Mouse (Mus musculus): ENCODE results near the gene Scap. TPM values are rescaled to one million over a fixed set of nuclear protein-coding genes. Genes with fewer than 3 reads are reported as not detected.

Scap gene
- polyA plus RNA-seq, 1 experiment from 2014 or later = 38.5 TPM

GRCm38 (mm10) chr9:110340037-110340750 is 7.1 kb downstream of the Scap start:
- Histone ChIP-seq H3K4me2 (no peak overlapping the region), H3K27me3 (replicated peaks) (no peaks in the 10 kb centered on the region), H3K9ac (no peak overlapping the region), H3K4me1 (peaks cover 2% of the 10 kb centered on the region; the same call in 1 of the 2 replicates), H3K4me3 (replicated peaks) (no peak overlapping the region), H3K9me3 (no peaks in the 10 kb centered on the region), H3K36me3 (no peaks in the 10 kb centered on the region), H3K27ac (no peak overlapping the region)
- WGBS = 77% methylated on average over 5 of the region's 5 CpGs
- no peak for ATAC-seq (ENCODE audit: insufficient read depth, low FRiP score, low read depth)

- H3K4me3 ChIP-seq (replicated peaks) = no peak overlapping the region
- H3K27me3 ChIP-seq (replicated peaks) = no peaks in the 10 kb centered on the region
- no peak overlapping the region for H3K4me2 ChIP-seq
- ATAC-seq (ENCODE audit: insufficient read depth, low FRiP score, low read depth) = no peak
- WGBS = 71% methylated on average over 8 of the region's 8 CpGs
- no peaks in the 10 kb centered on the region for H3K36me3 ChIP-seq
- H3K9me3 ChIP-seq = no peaks in the 10 kb centered on the region
- no peak overlapping the region for H3K27ac ChIP-seq
- H3K9ac ChIP-seq = no peak overlapping the region
- H3K4me1 ChIP-seq = no peaks in the 10 kb centered on the region; the same call in 1 of the 2 replicates
Measured at GRCm38 (mm10) chr9:110342008-110342407, 8.9 kb downstream of the Scap start.

- H3K4me2 ChIP-seq = no peak overlapping the region
- H3K4me3 ChIP-seq (replicated peaks) = no peak overlapping the region
- H3K27me3 ChIP-seq (replicated peaks) = no peaks in the 10 kb centered on the region
- H3K4me1 ChIP-seq = no peaks in the 10 kb centered on the region; the same call in 1 of the 2 replicates
- WGBS = 34% methylated on average over 6 of the region's 6 CpGs
- no peaks in the 10 kb centered on the region for H3K36me3 ChIP-seq
- H3K27ac ChIP-seq = no peak overlapping the region
- H3K9ac ChIP-seq = no peak overlapping the region
- no peaks in the 10 kb centered on the region for H3K9me3 ChIP-seq
- no peak for ATAC-seq (ENCODE audit: insufficient read depth, low FRiP score, low read depth)
Measured at GRCm38 (mm10) chr9:110343805-110344204, 10.7 kb downstream of the Scap start.

GRCm38 (mm10) chr9:110345057-110345739 is 12.1 kb downstream of the Scap start:
- Histone ChIP-seq H3K27me3 (replicated peaks) (no peaks in the 10 kb centered on the region), H3K36me3 (no peaks in the 10 kb centered on the region), H3K9ac (no peak overlapping the region), H3K4me1 (no peaks in the 10 kb centered on the region; the same call in 1 of the 2 replicates), H3K27ac (no peak overlapping the region), H3K9me3 (no peaks in the 10 kb centered on the region), H3K4me3 (replicated peaks) (no peak overlapping the region), H3K4me2 (no peak overlapping the region)
- 0 out of 2 replicates have a peak, but pooled peaks have one; percentile 14 for ATAC-seq (ENCODE audit: insufficient read depth, low FRiP score, low read depth)
- WGBS = 55% methylated on average over 7 of the region's 7 CpGs

GRCm38 (mm10) chr9:110348899-110349298 is 15.8 kb downstream of the Scap start:
- WGBS = 65% methylated on average over 4 of the region's 4 CpGs

GRCm38 (mm10) chr9:110350188-110350587 is 17.1 kb downstream of the Scap start:
- 75% methylated on average over 5 of the region's 5 CpGs for WGBS
- no peak for ATAC-seq (ENCODE audit: insufficient read depth, low FRiP score, low read depth)
- 0 out of 2 replicates have a peak, but pooled peaks cover 3% of the 10 kb centered on the region for H3K4me1 ChIP-seq
- no peak overlapping the region for H3K9ac ChIP-seq
- no peaks in the 10 kb centered on the region for H3K27me3 ChIP-seq (replicated peaks)
- no peak overlapping the region for H3K4me3 ChIP-seq (replicated peaks)
- no peaks in the 10 kb centered on the region for H3K9me3 ChIP-seq
- H3K36me3 ChIP-seq = no peaks in the 10 kb centered on the region
- no peak overlapping the region for H3K4me2 ChIP-seq
- H3K27ac ChIP-seq = 0 out of 2 replicates have a peak overlapping the region, but pooled peaks have one; percentile 38

More at GRCm38 (mm10) chr9:110348899-110349298, 15.8 kb downstream of the Scap start:
- H3K36me3 ChIP-seq = no peaks in the 10 kb centered on the region
- no peak overlapping the region for H3K9ac ChIP-seq
- peaks cover 3% of the 10 kb centered on the region; the same call in 1 of the 2 replicates for H3K4me1 ChIP-seq
- no peaks in the 10 kb centered on the region for H3K27me3 ChIP-seq (replicated peaks)
- no peak overlapping the region for H3K4me3 ChIP-seq (replicated peaks)
- H3K27ac ChIP-seq = no peak overlapping the region
- ATAC-seq (ENCODE audit: insufficient read depth, low FRiP score, low read depth) = no peak
- H3K9me3 ChIP-seq = no peaks in the 10 kb centered on the region
- H3K4me2 ChIP-seq = no peak overlapping the region

GRCm38 (mm10) chr9:110350612-110351011 is 17.5 kb downstream of the Scap start:
- H3K27me3 ChIP-seq (replicated peaks) = no peaks in the 10 kb centered on the region
- ATAC-seq (ENCODE audit: insufficient read depth, low FRiP score, low read depth) = peak; percentile 39; the same call in 1 of the 2 replicates
- no peaks in the 10 kb centered on the region for H3K36me3 ChIP-seq
- no peak overlapping the region for H3K4me2 ChIP-seq
- H3K4me3 ChIP-seq (replicated peaks) = no peak overlapping the region
- WGBS = 85% methylated on average over 5 of the region's 5 CpGs
- H3K27ac ChIP-seq = no peak overlapping the region
- H3K9ac ChIP-seq = no peak overlapping the region
- 0 out of 2 replicates have a peak, but pooled peaks cover 3% of the 10 kb centered on the region for H3K4me1 ChIP-seq
- no peaks in the 10 kb centered on the region for H3K9me3 ChIP-seq

GRCm38 (mm10) chr9:110351350-110351749 is 18.3 kb downstream of the Scap start:
- H3K4me3 ChIP-seq (replicated peaks) = no peak overlapping the region
- no peak overlapping the region for H3K27ac ChIP-seq
- no peak overlapping the region for H3K4me2 ChIP-seq
- WGBS = 83% methylated on average over 2 of the region's 2 CpGs
- 0 out of 2 replicates have a peak, but pooled peaks cover 3% of the 10 kb centered on the region for H3K4me1 ChIP-seq
- no peak for ATAC-seq (ENCODE audit: insufficient read depth, low FRiP score, low read depth)
- no peaks in the 10 kb centered on the region for H3K9me3 ChIP-seq
- no peak overlapping the region for H3K9ac ChIP-seq
- no peaks in the 10 kb centered on the region for H3K36me3 ChIP-seq
- no peaks in the 10 kb centered on the region for H3K27me3 ChIP-seq (replicated peaks)

- H3K4me3 ChIP-seq (replicated peaks) = no peak overlapping the region
- no peaks in the 10 kb centered on the region for H3K9me3 ChIP-seq
- H3K4me2 ChIP-seq = no peak overlapping the region
- no peaks in the 10 kb centered on the region for H3K36me3 ChIP-seq
- 0 out of 2 replicates have a peak, but pooled peaks cover 3% of the 10 kb centered on the region for H3K4me1 ChIP-seq
- no peaks in the 10 kb centered on the region for H3K27me3 ChIP-seq (replicated peaks)
- H3K27ac ChIP-seq = no peak overlapping the region
- WGBS = 79% methylated on average over 8 of the region's 8 CpGs
- ATAC-seq (ENCODE audit: insufficient read depth, low FRiP score, low read depth) = no peak
- no peak overlapping the region for H3K9ac ChIP-seq
Measured at GRCm38 (mm10) chr9:110351932-110352632, 19.0 kb downstream of the Scap start.

- Histone ChIP-seq H3K36me3 (no peaks in the 10 kb centered on the region), H3K27me3 (replicated peaks) (no peaks in the 10 kb centered on the region), H3K4me2 (no peak overlapping the region), H3K27ac (no peak overlapping the region), H3K9me3 (no peaks in the 10 kb centered on the region), H3K9ac (no peak overlapping the region), H3K4me3 (replicated peaks) (no peak overlapping the region), H3K4me1 (no peaks in the 10 kb centered on the region)
- ATAC-seq (ENCODE audit: insufficient read depth, low FRiP score, low read depth) = no peak; the same call in 1 of the 2 replicates
- 75% methylated on average over 2 of the region's 2 CpGs for WGBS
Measured at GRCm38 (mm10) chr9:110358341-110358740, 25.3 kb downstream of the Scap start.

GRCm38 (mm10) chr9:110361299-110361698 is 28.2 kb downstream of the Scap start:
- no peaks in the 10 kb centered on the region for H3K27me3 ChIP-seq (replicated peaks)
- H3K4me3 ChIP-seq (replicated peaks) = no peak overlapping the region
- no peaks in the 10 kb centered on the region for H3K4me1 ChIP-seq
- no peaks in the 10 kb centered on the region; the same call in 1 of the 2 replicates for H3K36me3 ChIP-seq
- no peak overlapping the region for H3K27ac ChIP-seq
- no peak overlapping the region for H3K4me2 ChIP-seq
- no peak; the same call in 1 of the 2 replicates for ATAC-seq (ENCODE audit: insufficient read depth, low FRiP score, low read depth)
- no peaks in the 10 kb centered on the region for H3K9me3 ChIP-seq
- H3K9ac ChIP-seq = no peak overlapping the region
- 52% methylated on average over 12 of the region's 12 CpGs for WGBS
